Mouse (Mus musculus): ENCODE data around the gene Gm3015. TPM values are rescaled to one million over a fixed set of nuclear protein-coding genes. Genes with fewer than 3 reads are reported as not detected.
"Not testable (repeated sequence)": the region's sequence is repeated elsewhere in the genome, so short reads cannot be mapped to it uniquely, and the experiment has no call there.

Gm3015 gene
- total RNA-seq (2021), result not detected
- not detected in 2 replicates for polyA plus RNA-seq (2012; rRNA removed)
- long read RNA-seq, result 0 reads

DNA sequence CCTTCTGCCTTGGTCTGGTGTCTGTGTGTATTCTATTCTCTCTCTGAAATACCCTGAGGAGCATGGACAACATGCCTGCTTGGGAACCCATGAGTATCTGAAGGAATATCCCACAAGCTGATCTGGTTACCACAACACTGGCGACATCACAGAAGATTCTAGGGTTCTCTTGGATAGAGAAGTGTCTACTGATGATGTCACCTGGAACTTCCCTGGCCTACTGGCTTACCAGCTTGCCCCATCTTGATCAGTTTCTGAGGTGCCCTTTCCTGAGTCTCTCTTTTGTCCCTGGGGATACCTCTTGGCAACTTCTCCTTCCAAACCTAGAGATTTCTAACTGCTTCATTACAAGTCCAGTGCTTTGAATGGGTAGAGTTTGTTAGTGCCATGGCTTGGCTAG lies at the start of gene Gm3015:
Gene Gm3015, minus strand, starts transcription at position 101 of the 400 bp plus-strand sequence.
- not testable (repeated sequence) for DNase-seq

DNA sequence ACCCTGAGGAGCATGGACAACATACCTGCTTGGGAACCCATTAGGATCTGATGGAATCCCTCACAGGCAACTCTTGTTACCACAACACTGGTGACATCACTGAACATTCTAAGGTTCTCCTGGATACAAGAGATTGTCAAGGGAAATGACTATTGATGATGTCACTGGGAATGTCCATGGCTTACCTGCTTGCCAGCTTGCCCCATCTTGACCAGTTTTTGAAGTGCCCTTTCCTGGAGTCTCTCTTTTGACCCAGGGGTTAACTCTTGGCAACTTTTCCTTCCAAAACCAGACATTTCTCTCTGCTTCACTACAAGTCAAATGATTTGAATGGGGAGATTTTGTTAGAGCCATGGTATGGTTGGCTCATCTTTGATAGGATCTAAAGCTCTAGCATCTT lies 29.3 kb upstream of the Gm3015 start, which contains the start of gene Gm10377:
Gene Gm10377, minus strand, starts transcription at position 101 of the 400 bp plus-strand sequence.
- DNase-seq, result not testable (repeated sequence)

Other genes starting within 250 kb of the Gm3015 start
- not detected for gene Gm8024, start 244.5 kb downstream of the Gm3015 start, total RNA-seq (2021)
- gene Gm8024, start 244.5 kb downstream of the Gm3015 start, polyA plus RNA-seq (2012; rRNA removed), result not detected in 2 replicates
- gene Gm17124, start 168.9 kb downstream of the Gm3015 start, total RNA-seq (2021), result not detected
- not detected in 2 replicates for gene Gm17124, start 168.9 kb downstream of the Gm3015 start, polyA plus RNA-seq (2012; rRNA removed)
- gene Gm3633, start 126.9 kb downstream of the Gm3015 start, total RNA-seq (2021), result not detected
- gene Gm3633, start 126.9 kb downstream of the Gm3015 start, polyA plus RNA-seq (2012; rRNA removed), result not detected in 2 replicates
- gene Gm10378, start 112.9 kb downstream of the Gm3015 start, total RNA-seq (2021), result not detected
- gene Gm10378, start 112.9 kb downstream of the Gm3015 start, polyA plus RNA-seq (2012; rRNA removed), result not detected in 2 replicates
- gene Gm10377, start 29.2 kb upstream of the Gm3015 start, total RNA-seq (2021), result not detected
- gene Gm10377, start 29.2 kb upstream of the Gm3015 start, polyA plus RNA-seq (2012; rRNA removed), result not detected in 2 replicates
- not detected for gene Gm21977, start 84.7 kb upstream of the Gm3015 start, total RNA-seq (2021)
- gene Gm21977, start 84.7 kb upstream of the Gm3015 start, polyA plus RNA-seq (2012; rRNA removed), result not detected in 2 replicates
- not detected for gene Gm8082, start 224.8 kb upstream of the Gm3015 start, total RNA-seq (2021)
- not detected in 2 replicates for gene Gm8082, start 224.8 kb upstream of the Gm3015 start, polyA plus RNA-seq (2012; rRNA removed)
- gene Gm10376, start 246.8 kb upstream of the Gm3015 start, total RNA-seq (2021), result not detected
- not detected in 2 replicates for gene Gm10376, start 246.8 kb upstream of the Gm3015 start, polyA plus RNA-seq (2012; rRNA removed)